Mouse (Mus musculus): ENCODE results near the gene Bbof1. TPM values are rescaled to one million over a fixed set of nuclear protein-coding genes. Genes with fewer than 3 reads are reported as not detected.

Bbof1 gene
- polyA plus RNA-seq, 1 experiment from 2014 or later = 4.0 TPM

DNA sequence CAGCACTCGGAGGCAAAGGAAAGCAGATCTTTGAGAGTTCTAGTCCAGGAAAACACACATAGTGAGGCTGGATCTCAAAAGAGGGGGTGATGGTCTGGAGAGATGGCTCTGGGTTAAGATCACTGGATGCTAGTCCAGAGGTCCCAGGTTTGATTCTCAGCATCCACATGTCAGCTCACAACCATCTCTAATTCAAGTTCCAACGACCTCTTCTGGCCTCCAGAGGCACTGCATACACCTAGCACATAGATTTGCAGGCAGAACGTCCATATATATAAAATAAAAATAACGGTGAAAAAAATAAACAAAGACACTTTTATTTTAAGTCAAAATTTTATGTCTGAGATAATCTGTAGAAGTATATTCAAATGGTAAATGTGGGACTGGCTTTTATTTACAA is 1.6 kb upstream of the Bbof1 start:
- no peak for ATAC-seq (ENCODE audit: low FRiP score)
- Histone ChIP-seq H3K9me3 (no peaks in the 10 kb centered on the region), H3K4me3 (no peak overlapping the region), H3K27ac (no peak overlapping the region), H3K36me3 (no peaks in the 10 kb centered on the region), H3K4me1 (replicated peaks) (peaks cover 11% of the 10 kb centered on the region), H3K9ac (no peak overlapping the region), H3K27me3 (0 out of 2 replicates have a peak, but pooled peaks cover 4% of the 10 kb centered on the region), H3K4me2 (no peak overlapping the region)
- 59% methylated on average over 4 of the region's 4 CpGs for WGBS

DNA sequence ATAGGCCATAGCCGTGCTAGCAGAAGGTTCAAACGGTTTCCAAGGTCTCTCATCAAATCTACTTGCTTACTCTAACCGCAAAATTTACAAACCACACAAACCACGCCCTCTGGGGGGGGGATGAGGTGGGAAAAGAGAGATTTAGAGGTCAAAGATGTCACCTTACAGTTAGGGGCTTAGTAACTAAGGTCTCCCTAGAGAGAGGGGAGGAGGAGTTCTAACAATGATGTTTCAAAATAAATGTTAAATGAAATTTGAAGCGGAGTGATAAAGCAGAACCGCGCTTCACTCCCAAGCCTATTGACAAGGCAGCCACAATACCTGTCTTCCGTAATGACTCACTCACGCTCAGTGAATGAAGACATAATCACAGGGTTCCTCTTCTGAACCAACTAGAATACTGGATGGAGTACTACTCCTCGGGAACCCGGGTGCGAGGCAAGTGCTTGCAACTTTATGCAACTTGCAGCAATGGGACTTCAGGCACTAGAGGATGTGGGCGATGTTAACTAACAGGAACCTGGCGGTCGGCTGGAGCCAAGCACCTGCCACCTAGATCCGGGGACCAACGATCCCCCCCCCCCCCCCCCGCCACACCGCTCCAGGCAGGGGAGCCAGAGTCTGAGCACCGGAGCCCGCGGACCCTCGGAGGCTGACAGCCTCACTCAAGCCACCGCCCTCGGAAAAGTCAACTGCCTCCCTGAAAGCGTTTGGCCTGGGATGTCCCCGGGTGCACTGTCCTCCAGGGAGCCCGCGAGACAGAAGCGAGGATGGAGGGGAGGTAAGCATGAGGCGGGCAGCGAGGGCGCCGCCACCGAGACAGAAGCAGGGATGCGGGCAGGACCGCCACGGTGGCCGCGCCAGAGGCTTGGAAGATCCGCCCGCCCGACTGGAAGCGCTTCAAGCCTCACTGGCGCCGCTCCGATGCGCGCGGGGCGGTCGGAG is 725 bp upstream of the Bbof1 start:
- H3K9me3 ChIP-seq = no peaks in the 10 kb centered on the region
- no peaks in the 10 kb centered on the region for H3K36me3 ChIP-seq
- H3K4me2 ChIP-seq = peak overlapping the region; percentile 74
- peak overlapping the region; percentile 87 for H3K9ac ChIP-seq
- H3K27ac ChIP-seq = peak overlapping the region; percentile 94
- peak overlapping the region; percentile 72 for H3K4me3 ChIP-seq
- 2% methylated on average over 43 of the region's 52 CpGs for WGBS
- ATAC-seq (ENCODE audit: low FRiP score) = peak; percentile 83
- H3K4me1 ChIP-seq (replicated peaks) = peaks cover 11% of the 10 kb centered on the region
- 0 out of 2 replicates have a peak, but pooled peaks cover 4% of the 10 kb centered on the region for H3K27me3 ChIP-seq

DNA sequence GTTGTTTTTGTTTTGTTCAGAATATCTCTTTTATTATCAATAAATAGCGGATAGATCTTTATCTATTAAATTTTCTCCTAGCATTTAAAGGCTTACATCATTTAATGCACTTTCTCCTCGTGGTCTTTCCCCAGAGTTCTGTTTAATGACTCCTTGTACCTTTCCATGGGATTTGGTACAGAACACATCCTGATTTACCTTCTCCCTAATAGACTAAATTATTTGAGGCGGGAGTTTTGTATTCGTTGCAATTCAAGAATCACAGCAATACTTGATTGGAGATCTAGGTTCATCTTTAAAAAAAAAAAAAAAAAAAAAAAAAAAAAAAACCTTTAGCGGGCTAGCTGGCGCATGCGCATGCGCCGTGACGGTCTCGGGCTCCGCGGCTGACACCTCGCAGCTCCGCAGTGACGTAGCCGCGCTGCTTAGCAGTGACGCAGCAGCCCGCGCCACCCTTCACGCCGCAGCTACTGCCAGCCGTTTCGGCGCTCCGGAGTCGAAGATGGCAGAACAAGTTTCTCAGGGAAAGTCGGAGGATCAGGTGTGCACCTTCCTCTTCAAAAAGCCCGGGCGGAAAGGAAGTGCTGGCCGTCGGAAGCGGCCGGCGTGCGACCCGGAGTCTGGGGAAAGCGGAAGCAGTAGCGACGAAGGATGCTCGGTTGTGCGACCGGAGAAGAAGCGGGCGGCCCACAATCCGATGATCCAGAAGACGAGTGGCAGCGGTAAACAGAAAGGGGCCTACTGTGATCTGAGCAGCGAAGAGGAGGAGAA is 8.1 kb downstream of the Bbof1 start, which contains the start of gene Rnf113a2:
Gene Rnf113a2, plus strand, starts transcription at position 363 of the 771 bp plus-strand sequence.
- Histone ChIP-seq H3K4me3 (peak within 1 kb of the TSS; percentile 52), H3K4me2 (peak within 1 kb of the TSS; percentile 78), H3K4me1 (replicated peaks) (peaks cover 9% of the 10 kb centered on the region), H3K9ac (peak within 1 kb of the TSS; percentile 76), H3K27me3 (no peaks in the 10 kb centered on the region), H3K36me3 (no peaks in the 10 kb centered on the region; the same call in 1 of the 2 replicates), H3K9me3 (no peaks in the 10 kb centered on the region), H3K27ac (peak within 1 kb of the TSS; percentile 78)
- WGBS = 3% methylated on average over 50 of the region's 50 CpGs
- ATAC-seq (ENCODE audit: low FRiP score) = peak; percentile 90

DNA sequence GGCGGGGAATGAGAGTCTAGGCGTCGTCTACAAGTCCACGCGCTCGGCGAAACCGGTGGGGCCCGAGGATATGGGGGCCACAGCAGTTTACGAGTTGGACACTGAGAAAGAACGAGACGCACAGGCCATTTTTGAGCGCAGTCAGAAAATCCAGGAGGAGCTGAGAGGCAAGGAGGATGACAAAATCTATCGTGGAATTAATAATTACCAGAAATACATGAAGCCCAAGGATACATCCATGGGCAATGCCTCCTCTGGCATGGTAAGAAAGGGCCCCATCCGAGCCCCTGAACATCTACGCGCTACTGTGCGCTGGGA is 8.7 kb downstream of the Bbof1 start:
- Histone ChIP-seq H3K4me1 (replicated peaks) (peaks cover 9% of the 10 kb centered on the region), H3K36me3 (no peaks in the 10 kb centered on the region; the same call in 1 of the 2 replicates), H3K4me2 (peak overlapping the region; percentile 78), H3K27me3 (0 out of 2 replicates have a peak, but pooled peaks cover under 1% of the 10 kb centered on the region), H3K4me3 (peak overlapping the region; percentile 52), H3K9me3 (no peaks in the 10 kb centered on the region), H3K9ac (peak overlapping the region; percentile 76), H3K27ac (peak overlapping the region; percentile 78)
- ATAC-seq (ENCODE audit: low FRiP score) = no peak
- WGBS = 40% methylated on average over 18 of the region's 18 CpGs

DNA sequence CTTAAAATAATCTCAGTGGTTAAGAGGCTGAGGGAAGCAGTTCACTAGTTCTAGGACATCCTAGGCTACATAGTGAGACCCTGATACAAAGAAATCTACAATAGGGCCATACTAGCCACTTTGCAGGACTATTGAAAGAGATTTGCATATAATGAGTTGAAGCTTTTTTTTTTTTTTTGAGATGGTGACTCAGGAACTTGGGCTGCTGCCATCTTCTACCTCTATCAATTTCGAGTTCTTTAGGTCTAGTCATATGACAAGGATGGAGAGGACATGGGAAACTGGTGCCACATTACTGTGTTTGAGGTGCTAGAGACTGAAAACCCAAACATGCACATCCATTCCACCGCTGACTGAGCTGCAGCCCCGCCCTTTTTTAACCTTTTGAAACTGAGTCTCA is 15.1 kb downstream of the Bbof1 start:
- no peak for ATAC-seq (ENCODE audit: low FRiP score)
- WGBS = 63% methylated on average over 3 of the region's 3 CpGs
- no peak overlapping the region for H3K27ac ChIP-seq
- H3K27me3 ChIP-seq = 0 out of 2 replicates have a peak, but pooled peaks cover 2% of the 10 kb centered on the region
- H3K4me2 ChIP-seq = no peak overlapping the region
- no peaks in the 10 kb centered on the region for H3K36me3 ChIP-seq
- no peaks in the 10 kb centered on the region for H3K9me3 ChIP-seq
- H3K9ac ChIP-seq = no peak overlapping the region
- no peak overlapping the region for H3K4me3 ChIP-seq
- no peaks in the 10 kb centered on the region for H3K4me1 ChIP-seq (replicated peaks)

DNA sequence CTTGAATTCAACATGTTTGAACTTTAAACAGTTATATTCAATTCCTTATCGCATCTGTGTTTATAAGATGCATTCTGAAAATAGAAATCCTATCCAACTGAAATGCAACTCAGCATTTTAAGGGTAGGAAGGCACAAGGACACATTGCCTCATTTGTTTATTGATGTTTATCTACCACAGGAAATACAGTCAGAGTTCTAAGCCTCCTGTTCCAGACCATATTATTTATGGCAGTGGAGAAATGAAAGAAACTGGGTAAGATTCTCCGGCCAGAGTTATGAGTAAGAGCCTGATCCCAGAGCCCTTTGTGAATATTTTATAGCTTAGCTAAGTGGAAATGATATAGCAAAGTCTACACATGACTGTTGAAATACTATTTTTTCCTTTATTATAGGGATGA is 21.0 kb downstream of the Bbof1 start:
- ATAC-seq (ENCODE audit: low FRiP score) = no peak
- H3K27ac ChIP-seq = no peak overlapping the region
- no peak overlapping the region for H3K4me3 ChIP-seq
- no peaks in the 10 kb centered on the region for H3K4me1 ChIP-seq (replicated peaks)
- no peaks in the 10 kb centered on the region for H3K27me3 ChIP-seq
- no peak overlapping the region for H3K4me2 ChIP-seq
- 96% methylated on average over 2 of the region's 2 CpGs for WGBS
- H3K36me3 ChIP-seq = peaks cover 36% of the 10 kb centered on the region
- no peak overlapping the region for H3K9ac ChIP-seq
- H3K9me3 ChIP-seq = no peaks in the 10 kb centered on the region

DNA sequence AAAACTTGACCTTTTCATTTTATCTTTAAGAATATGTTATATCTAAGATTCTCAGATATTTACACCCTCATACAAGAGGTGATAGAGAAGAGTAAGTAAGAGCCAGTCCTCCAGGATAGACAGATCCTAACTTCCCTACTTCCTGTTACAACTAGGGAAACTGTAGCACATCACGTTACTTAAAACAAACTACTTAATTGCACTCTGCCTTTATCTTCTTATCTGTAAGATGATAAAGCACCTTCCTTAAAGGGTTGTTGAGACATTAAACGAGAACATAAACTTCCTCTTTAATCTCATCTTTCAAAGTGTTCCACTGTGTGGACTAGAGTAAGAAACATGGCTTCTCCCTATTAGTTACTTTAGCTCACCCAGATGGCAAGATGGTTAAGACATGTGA is 29.8 kb downstream of the Bbof1 start:
- Histone ChIP-seq H3K9ac (no peak overlapping the region), H3K36me3 (peaks cover 26% of the 10 kb centered on the region), H3K27ac (no peak overlapping the region), H3K9me3 (no peaks in the 10 kb centered on the region), H3K4me1 (replicated peaks) (no peaks in the 10 kb centered on the region), H3K27me3 (no peaks in the 10 kb centered on the region), H3K4me2 (no peak overlapping the region), H3K4me3 (no peak overlapping the region)
- WGBS = 83% methylated on average over 2 of the region's 2 CpGs
- no peak for ATAC-seq (ENCODE audit: low FRiP score)

DNA sequence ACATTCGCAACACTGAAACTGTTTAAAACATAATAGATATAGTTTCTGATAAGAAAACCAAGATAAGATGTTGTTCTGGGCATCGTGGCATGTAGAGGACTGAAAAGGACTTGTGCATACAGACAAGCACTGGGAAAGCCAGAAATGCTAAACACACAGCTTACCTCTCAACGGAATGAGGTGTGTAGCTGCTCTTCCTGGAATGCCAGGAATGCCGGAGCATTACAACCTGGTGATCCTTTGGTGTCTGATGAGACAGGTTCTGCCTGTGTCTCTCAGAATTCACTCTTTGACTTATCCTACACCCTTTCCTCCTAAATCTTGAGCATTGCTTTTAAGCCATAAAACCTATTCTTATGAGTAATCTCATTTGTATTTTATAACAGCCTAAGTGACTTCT is 33.7 kb downstream of the Bbof1 start:
- 77% methylated on average over 4 of the region's 4 CpGs for WGBS
- ATAC-seq (ENCODE audit: low FRiP score) = no peak
- Histone ChIP-seq H3K9me3 (no peaks in the 10 kb centered on the region), H3K4me3 (no peak overlapping the region), H3K27ac (no peak overlapping the region), H3K4me1 (replicated peaks) (no peaks in the 10 kb centered on the region), H3K4me2 (no peak overlapping the region), H3K36me3 (peaks cover 7% of the 10 kb centered on the region), H3K9ac (no peak overlapping the region), H3K27me3 (0 out of 2 replicates have a peak, but pooled peaks cover 12% of the 10 kb centered on the region)

DNA sequence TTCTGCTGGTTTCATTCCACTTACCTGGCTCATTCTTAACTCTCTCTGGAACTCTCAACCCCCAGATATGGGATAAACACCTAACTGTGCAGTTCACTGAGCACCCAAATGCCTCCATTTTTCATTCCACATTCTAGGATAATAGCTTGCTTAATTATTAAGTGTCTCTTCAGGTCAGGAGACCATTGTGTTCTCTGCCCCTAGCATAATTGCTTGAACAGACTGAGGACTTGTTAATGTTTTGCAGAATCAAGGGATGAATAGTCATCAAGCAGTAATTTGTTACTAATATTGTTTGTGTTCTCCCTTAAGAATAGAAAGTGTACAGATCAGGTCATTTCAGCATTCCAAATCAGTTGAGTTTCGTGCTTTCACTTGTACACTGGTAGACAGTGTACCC is 38.5 kb downstream of the Bbof1 start:
- Histone ChIP-seq H3K4me3 (no peak overlapping the region), H3K9me3 (no peaks in the 10 kb centered on the region), H3K27me3 (peaks cover 23% of the 10 kb centered on the region), H3K4me2 (no peak overlapping the region), H3K9ac (no peak overlapping the region), H3K4me1 (replicated peaks) (peaks cover 15% of the 10 kb centered on the region), H3K27ac (no peak overlapping the region), H3K36me3 (no peaks in the 10 kb centered on the region)
- 74% methylated on average over 1 of the region's 1 CpGs for WGBS
- ATAC-seq (ENCODE audit: low FRiP score) = no peak

DNA sequence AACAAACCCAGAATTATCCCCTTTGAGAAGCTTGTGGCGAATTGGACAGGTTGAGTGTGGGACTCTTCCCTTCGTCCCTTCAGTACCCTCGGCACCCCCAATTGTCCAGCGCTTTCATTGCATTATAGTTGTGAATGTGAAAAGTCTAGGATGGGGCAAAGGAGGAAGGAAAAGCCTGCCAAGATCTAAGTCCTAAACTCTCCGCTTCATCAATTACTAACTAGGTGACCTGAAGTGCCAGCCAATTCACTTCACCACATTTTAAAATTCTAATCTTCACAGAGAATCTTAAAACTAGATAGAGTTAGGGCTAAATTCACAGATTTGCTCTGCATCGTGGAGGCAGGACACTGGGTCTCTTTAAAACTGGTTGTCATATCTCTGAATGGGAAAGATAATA is 39.3 kb downstream of the Bbof1 start:
- WGBS = 86% methylated on average over 6 of the region's 6 CpGs

DNA sequence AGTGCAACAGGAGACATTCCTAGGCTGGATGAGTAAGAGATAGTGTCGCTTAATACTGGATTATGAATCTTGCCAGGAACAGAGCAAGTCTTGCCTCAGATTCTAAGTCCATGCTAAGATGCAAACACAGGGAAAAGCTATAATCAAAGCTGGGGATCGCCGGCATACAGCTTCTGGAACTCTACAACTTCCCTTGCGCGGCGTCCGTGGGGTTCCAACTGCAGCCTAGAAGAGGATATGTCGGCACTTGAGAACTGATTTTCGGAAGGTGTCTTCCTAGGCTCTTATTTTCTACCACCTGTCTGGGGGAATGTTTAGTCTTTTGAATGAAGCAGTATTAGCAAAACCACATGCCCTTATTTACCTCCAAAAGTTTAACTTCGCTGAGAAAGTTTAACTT is 41.0 kb downstream of the Bbof1 start:
- 51% methylated on average over 10 of the region's 10 CpGs for WGBS
- no peak overlapping the region for H3K27ac ChIP-seq
- H3K9me3 ChIP-seq = no peaks in the 10 kb centered on the region
- peak overlapping the region; percentile 80 for H3K4me3 ChIP-seq
- H3K4me2 ChIP-seq = peak overlapping the region; percentile 98
- ATAC-seq (ENCODE audit: low FRiP score) = no peak
- no peaks in the 10 kb centered on the region for H3K36me3 ChIP-seq
- 0 out of 2 replicates have a peak overlapping the region, but pooled peaks have one; percentile 77 for H3K9ac ChIP-seq
- peaks cover 23% of the 10 kb centered on the region for H3K4me1 ChIP-seq (replicated peaks)
- peaks cover 23% of the 10 kb centered on the region for H3K27me3 ChIP-seq

More for the DNA sequence above, 39.3 kb downstream of the Bbof1 start:
- Histone ChIP-seq H3K9me3 (no peaks in the 10 kb centered on the region), H3K27ac (no peak overlapping the region), H3K4me2 (no peak overlapping the region), H3K36me3 (no peaks in the 10 kb centered on the region), H3K4me3 (no peak overlapping the region), H3K27me3 (peaks cover 23% of the 10 kb centered on the region), H3K9ac (no peak overlapping the region), H3K4me1 (replicated peaks) (peaks cover 23% of the 10 kb centered on the region)
- ATAC-seq (ENCODE audit: low FRiP score) = no peak

DNA sequence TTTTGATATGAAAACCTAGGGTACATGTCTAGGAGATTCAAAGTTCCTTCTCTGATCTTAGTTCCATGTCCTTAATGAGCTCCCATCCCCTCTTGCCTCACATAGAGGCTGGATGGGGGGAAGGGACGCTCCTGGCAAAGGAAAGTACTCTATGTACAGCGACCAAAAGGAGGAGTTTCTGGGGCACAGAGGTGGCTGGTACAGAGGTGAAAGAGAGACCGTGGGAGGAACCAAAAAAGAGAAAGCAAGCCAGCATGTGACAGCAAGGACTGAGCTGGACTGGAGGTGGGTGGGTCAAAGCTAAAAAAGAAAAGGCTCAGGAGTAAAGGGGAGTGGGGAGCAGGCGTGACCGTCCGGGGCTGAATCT is 41.5 kb downstream of the Bbof1 start:
- no peaks in the 10 kb centered on the region for H3K36me3 ChIP-seq
- peak overlapping the region; percentile 77 for H3K9ac ChIP-seq
- H3K27me3 ChIP-seq = peaks cover 23% of the 10 kb centered on the region
- peak overlapping the region; percentile 82 for H3K27ac ChIP-seq
- WGBS = 0% methylated on average over 6 of the region's 6 CpGs
- H3K4me3 ChIP-seq = peak overlapping the region; percentile 80
- peak overlapping the region; percentile 98 for H3K4me2 ChIP-seq
- peaks cover 23% of the 10 kb centered on the region for H3K4me1 ChIP-seq (replicated peaks)
- no peaks in the 10 kb centered on the region for H3K9me3 ChIP-seq
- ATAC-seq (ENCODE audit: low FRiP score) = no peak

Data from hindbrain, embryonic 13.5 days (tissue).